Mouse (Mus musculus): ENCODE measurements around the gene Cfap43.

DNA sequence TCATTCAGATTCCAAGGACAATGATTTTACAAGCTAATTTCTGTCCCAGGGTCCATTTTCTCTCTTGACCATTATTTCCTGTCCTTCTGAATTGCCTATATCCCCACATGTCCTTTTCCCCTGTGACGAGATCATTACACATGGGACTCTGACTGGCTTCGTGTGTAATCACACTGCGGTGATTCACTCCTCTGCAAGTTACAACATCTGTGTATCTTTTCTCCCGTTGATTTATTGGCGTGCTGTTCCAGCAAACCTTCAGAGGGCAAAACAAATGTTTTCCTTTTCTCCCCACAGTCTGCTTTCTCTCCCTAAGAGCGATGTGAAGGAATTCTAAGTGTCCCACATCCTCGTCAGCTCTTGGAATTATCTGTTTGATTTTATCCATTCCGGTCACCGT, 219.3 kb downstream of the Cfap43 start:
- TF ChIP-seq POLR2A (IDR thresholded peaks at IDR 0.05; ENCODE audit: low read depth, low read length) (no peak), CTCF (conservative IDR thresholded peaks at IDR 0.05; ENCODE audit: insufficient read depth, insufficient read length, low read depth, low read length) (no peak)

Data from kidney, adult 2 months (tissue).